Mouse (Mus musculus) stomach, embryonic 16.5 days (tissue): ENCODE results near the gene 1700012P22Rik. TPM values are rescaled to one million over a fixed set of nuclear protein-coding genes. Genes with fewer than 3 reads are reported as not detected.

Source experiments
- ATAC-seq: fragments of 200-750 bp; cut with Nextera tagmentation; 2 replicates; pipeline ENCODE4 v1.8.0; 2017; ENCODE audit warnings: moderate number of reproducible peaks, moderate TSS enrichment; ENCODE audit not compliant: insufficient read depth, low FRiP score
- H3K27ac ChIP-seq: fragments of 300-500 bp; sonication (generic); 2 replicates; pipeline ENCODE4 v1.5.1; 2014; ENCODE audit warnings: low read length
- H3K27me3 ChIP-seq: fragments of 300-500 bp; sonication (generic); 2 replicates; pipeline ENCODE4 v1.6.1; 2014; ENCODE audit warnings: low read length, control low read depth, mixed read lengths; ENCODE audit not compliant: control insufficient read depth, insufficient read depth
- H3K36me3 ChIP-seq: fragments of 300-500 bp; sonication (generic); 2 replicates; pipeline ENCODE4 v1.6.1; 2014; ENCODE audit warnings: low read length; ENCODE audit not compliant: control insufficient read depth, insufficient read depth
- H3K4me1 ChIP-seq: fragments of 300-500 bp; sonication (generic); 2 replicates; pipeline ENCODE4 v1.6.1; 2014; ENCODE audit warnings: low read length, control low read depth, mixed read lengths; ENCODE audit not compliant: control insufficient read depth, insufficient read depth
- H3K4me2 ChIP-seq: fragments of 300-500 bp; sonication (generic); 2 replicates; pipeline ENCODE4 v1.6.1; 2014; ENCODE audit warnings: low read depth, low read length, mixed read lengths
- H3K4me3 ChIP-seq: fragments of 300-500 bp; sonication (generic); replicated peaks from 2 replicates; pipeline ENCODE4 v1.5.1; 2014; ENCODE audit warnings: mild to moderate bottlenecking, low read length
- H3K9ac ChIP-seq: fragments of 300-500 bp; sonication (generic); 2 replicates; pipeline ENCODE4 v1.6.1; 2014; ENCODE audit warnings: low read length
- H3K9me3 ChIP-seq: fragments of 300-500 bp; sonication (generic); replicated peaks from 2 replicates; pipeline ENCODE4 v1.6.1; 2016; ENCODE audit warnings: low read length, control low read depth; ENCODE audit not compliant: control insufficient read depth
- WGBS: fragments of 180-500 bp; shearing (Covaris S2); extraction: QIAGEN DNeasy Blood & Tissue Kit; methylation state at CpG from one replicate; pipeline ENCODE4 v1.1.7; 2014; 5-methylcytosine and 5-hydroxymethylcytosine counted together
- polyA plus RNA-seq: library from polyadenylated mRNA; unstranded; fragments of >200 nt; fragmentation: Nextera tagmentation; extraction: Ambion mirVana; gene quantifications from 2 replicates; pipeline ENCODE4 v1.2.1, GENCODE M21; 2015

The 1700012P22Rik gene
- not detected in 2 replicates for polyA plus RNA-seq

- no peak for ATAC-seq
Measured at GRCm38 (mm10) chr4:144438672-144439071, at the start of gene 1700012P22Rik. TSS of gene 1700012P22Rik (minus strand) at chr4:144438772.

GRCm38 (mm10) chr4:144468091-144468490 lies 29.5 kb upstream of the 1700012P22Rik start:
- Histone ChIP-seq H3K4me1 (no peaks in the 10 kb centered on the region), H3K9ac (no peak overlapping the region), H3K27me3 (no peaks in the 10 kb centered on the region), H3K9me3 (no peaks in the 10 kb centered on the region), H3K36me3 (no peaks in the 10 kb centered on the region), H3K27ac (no peak overlapping the region), H3K4me3 (no peak overlapping the region), H3K4me2 (no peak overlapping the region)
- 80% methylated on average over 1 of the region's 1 CpGs for WGBS
- no peak for ATAC-seq

More at GRCm38 (mm10) chr4:144438672-144439071, at the start of gene 1700012P22Rik:
- H3K4me1 ChIP-seq = no peaks in the 10 kb centered on the region
- no peaks in the 10 kb centered on the region for H3K27me3 ChIP-seq
- no peak within 1 kb of the TSS for H3K9ac ChIP-seq
- H3K4me3 ChIP-seq = no peak within 1 kb of the TSS
- no peak within 1 kb of the TSS for H3K27ac ChIP-seq
- no peaks in the 10 kb centered on the region for H3K36me3 ChIP-seq
- no peaks in the 10 kb centered on the region for H3K9me3 ChIP-seq
- no peak within 1 kb of the TSS for H3K4me2 ChIP-seq

GRCm38 (mm10) chr4:144465206-144465605 lies 26.6 kb upstream of the 1700012P22Rik start:
- Histone ChIP-seq H3K9me3 (no peaks in the 10 kb centered on the region), H3K4me3 (no peak overlapping the region), H3K36me3 (no peaks in the 10 kb centered on the region), H3K9ac (no peak overlapping the region), H3K27me3 (no peaks in the 10 kb centered on the region), H3K27ac (no peak overlapping the region), H3K4me2 (no peak overlapping the region), H3K4me1 (no peaks in the 10 kb centered on the region)
- 57% methylated on average over 2 of the region's 2 CpGs for WGBS
- no peak for ATAC-seq

GRCm38 (mm10) chr4:144463656-144464055 lies 25.1 kb upstream of the 1700012P22Rik start, which contains the start of gene Aadacl3:
TSS of gene Aadacl3 (minus strand) at chr4:144463756.
- no peak within 1 kb of the TSS for H3K4me3 ChIP-seq
- H3K4me2 ChIP-seq = no peak within 1 kb of the TSS
- no peak within 1 kb of the TSS for H3K9ac ChIP-seq
- H3K27me3 ChIP-seq = no peaks in the 10 kb centered on the region
- H3K9me3 ChIP-seq = no peaks in the 10 kb centered on the region
- ATAC-seq = no peak
- WGBS = 72% methylated on average over 3 of the region's 3 CpGs
- no peaks in the 10 kb centered on the region for H3K36me3 ChIP-seq
- H3K27ac ChIP-seq = no peak within 1 kb of the TSS
- no peaks in the 10 kb centered on the region for H3K4me1 ChIP-seq

GRCm38 (mm10) chr4:144453217-144453616 lies 14.6 kb upstream of the 1700012P22Rik start, which contains the start of gene Gm9944:
TSS of gene Gm9944 (minus strand) at chr4:144453317.
- no peak for ATAC-seq
- H3K27me3 ChIP-seq = no peaks in the 10 kb centered on the region
- no peaks in the 10 kb centered on the region for H3K36me3 ChIP-seq
- no peak within 1 kb of the TSS for H3K4me3 ChIP-seq
- H3K27ac ChIP-seq = no peak within 1 kb of the TSS
- H3K4me2 ChIP-seq = no peak within 1 kb of the TSS
- 64% methylated on average over 2 of the region's 2 CpGs for WGBS
- no peak within 1 kb of the TSS for H3K9ac ChIP-seq
- H3K9me3 ChIP-seq = no peaks in the 10 kb centered on the region
- no peaks in the 10 kb centered on the region for H3K4me1 ChIP-seq

- no peak overlapping the region for H3K9ac ChIP-seq
- no peaks in the 10 kb centered on the region for H3K4me1 ChIP-seq
- 79% methylated on average over 2 of the region's 2 CpGs for WGBS
- no peak overlapping the region for H3K4me2 ChIP-seq
- no peak overlapping the region for H3K4me3 ChIP-seq
- H3K36me3 ChIP-seq = no peaks in the 10 kb centered on the region
- no peaks in the 10 kb centered on the region for H3K27me3 ChIP-seq
- no peak overlapping the region for H3K27ac ChIP-seq
- H3K9me3 ChIP-seq = no peaks in the 10 kb centered on the region
- ATAC-seq = no peak
Measured at GRCm38 (mm10) chr4:144448546-144448945, 10.0 kb upstream of the 1700012P22Rik start.

- Histone ChIP-seq H3K9me3 (no peaks in the 10 kb centered on the region), H3K4me1 (no peaks in the 10 kb centered on the region), H3K27me3 (no peaks in the 10 kb centered on the region), H3K27ac (no peak overlapping the region), H3K9ac (no peak overlapping the region), H3K36me3 (no peaks in the 10 kb centered on the region), H3K4me3 (no peak overlapping the region), H3K4me2 (no peak overlapping the region)
- no peak for ATAC-seq
- 68% methylated on average over 1 of the region's 1 CpGs for WGBS
Measured at GRCm38 (mm10) chr4:144441582-144441981, 3.0 kb upstream of the 1700012P22Rik start.

GRCm38 (mm10) chr4:144441095-144441494 lies 2.5 kb upstream of the 1700012P22Rik start:
- Histone ChIP-seq H3K27ac (no peak overlapping the region), H3K9me3 (no peaks in the 10 kb centered on the region), H3K4me1 (no peaks in the 10 kb centered on the region), H3K4me3 (no peak overlapping the region), H3K27me3 (no peaks in the 10 kb centered on the region), H3K9ac (no peak overlapping the region), H3K4me2 (no peak overlapping the region), H3K36me3 (no peaks in the 10 kb centered on the region)
- 92% methylated on average over 4 of the region's 4 CpGs for WGBS
- ATAC-seq = no peak

GRCm38 (mm10) chr4:144433216-144433615 lies 5.4 kb downstream of the 1700012P22Rik start:
- no peak for ATAC-seq
- H3K27me3 ChIP-seq = no peaks in the 10 kb centered on the region
- WGBS = 80% methylated on average over 5 of the region's 5 CpGs

More at GRCm38 (mm10) chr4:144433216-144433615, 5.4 kb downstream of the 1700012P22Rik start:
- Histone ChIP-seq H3K4me1 (no peaks in the 10 kb centered on the region), H3K27ac (no peak overlapping the region), H3K9ac (no peak overlapping the region), H3K4me3 (no peak overlapping the region), H3K9me3 (no peaks in the 10 kb centered on the region), H3K36me3 (no peaks in the 10 kb centered on the region), H3K4me2 (no peak overlapping the region)
